Mouse (Mus musculus): Measurements from ENCODE around the gene Jam3.
"Not testable (repeated sequence)": the region's sequence is repeated elsewhere in the genome, so short reads cannot be mapped to it uniquely, and the experiment has no call there.

Gene Jam3

DNA sequence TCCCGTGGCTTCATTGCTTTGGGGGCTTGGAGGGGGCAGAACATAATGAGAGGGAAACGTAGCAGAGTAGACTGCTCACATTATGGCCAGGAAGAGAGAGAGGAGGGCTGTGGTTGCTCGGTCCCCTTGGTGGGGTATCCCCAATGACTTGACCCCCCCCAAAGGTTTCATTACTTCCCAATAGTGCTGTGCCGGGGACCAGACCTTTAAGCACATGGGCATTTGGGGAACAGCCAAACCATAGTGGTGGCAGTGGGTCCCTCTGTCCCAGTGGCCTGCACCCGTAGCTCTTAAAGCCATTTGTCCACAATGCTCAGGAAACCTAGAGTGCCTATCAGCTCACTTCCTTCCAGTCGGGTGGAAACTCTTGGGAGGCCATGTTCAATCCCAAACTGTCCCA is 17.6 kb upstream of the Jam3 start:
- DNase-seq (ENCODE audit: extremely low read depth, low read depth), result no peak

DNA sequence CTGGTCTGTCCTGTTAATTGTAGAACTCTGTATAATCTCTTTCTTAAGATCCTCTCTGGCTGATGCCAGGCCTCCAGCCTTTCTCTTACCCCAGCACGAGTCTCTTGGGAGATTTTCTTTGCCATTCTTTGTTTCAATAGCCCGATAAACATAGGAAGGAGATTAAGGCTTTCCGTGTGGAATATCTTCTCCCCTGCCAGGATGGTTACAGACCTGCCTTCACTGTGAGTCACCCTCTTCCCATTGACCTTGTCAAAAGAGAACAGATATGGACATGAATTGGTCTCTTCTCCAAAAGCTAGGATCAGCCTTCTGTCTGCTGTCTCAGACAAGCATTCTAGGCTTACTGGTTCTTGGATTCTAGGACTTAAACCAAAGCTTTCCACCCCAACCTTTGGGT is 15.5 kb upstream of the Jam3 start:
- DNase-seq (ENCODE audit: extremely low read depth, low read depth), result no peak

DNA sequence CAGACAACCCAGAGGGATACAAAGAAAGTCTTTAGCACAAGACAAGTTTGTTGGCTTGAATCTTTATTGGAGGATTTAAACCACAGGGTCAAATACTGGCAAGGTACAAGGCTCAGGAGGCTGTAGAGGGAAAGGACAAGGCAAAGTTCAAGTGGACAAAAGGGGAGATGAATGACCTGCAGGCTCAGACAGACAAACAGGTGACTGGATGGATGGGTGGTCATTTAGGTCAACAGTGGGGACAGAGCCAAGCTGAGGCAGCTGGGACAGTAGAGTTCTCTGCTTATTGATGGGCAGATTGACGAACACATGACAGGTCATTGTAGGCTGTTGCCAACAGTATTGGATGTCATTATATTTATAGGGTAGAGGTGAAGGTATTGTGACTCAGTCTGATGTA is 11.8 kb upstream of the Jam3 start:
- no peak for DNase-seq (ENCODE audit: extremely low read depth, low read depth)

- DNase-seq (ENCODE audit: extremely low read depth, low read depth), result no peak
These were observed 10.4 kb upstream of the Jam3 start for GRCm38 (mm10) chr9:27165596-27165995.

GRCm38 (mm10) chr9:27164957-27165356 is 9.7 kb upstream of the Jam3 start:
- no peak for DNase-seq (ENCODE audit: extremely low read depth, low read depth)

- not testable (repeated sequence) for DNase-seq (ENCODE audit: extremely low read depth, low read depth)
These were observed 8.4 kb upstream of the Jam3 start for GRCm38 (mm10) chr9:27163661-27164060.

GRCm38 (mm10) chr9:27153861-27154260 is 1.4 kb downstream of the Jam3 start:
- DNase-seq (ENCODE audit: extremely low read depth, low read depth), result no peak

DNA sequence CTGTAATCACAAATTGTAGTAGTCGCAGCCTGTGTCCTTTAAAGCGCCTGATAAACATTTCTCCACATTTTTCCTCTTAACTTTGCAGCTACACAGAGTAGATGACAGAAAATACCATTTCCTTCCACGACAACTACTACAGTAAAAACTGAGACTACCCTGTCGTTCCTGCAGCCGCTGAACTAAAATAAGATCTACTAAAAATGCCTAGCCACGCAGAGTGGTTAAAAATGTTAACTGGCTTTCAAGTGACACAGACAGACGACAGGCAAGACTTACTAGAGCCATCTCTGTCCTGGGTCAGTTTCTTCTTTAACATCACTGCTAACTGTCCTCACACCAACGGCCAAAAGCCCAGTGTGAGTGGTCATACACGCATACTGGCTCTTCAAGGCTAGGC is 5.4 kb downstream of the Jam3 start:
- DNase-seq (ENCODE audit: extremely low read depth, low read depth), result no peak

GRCm38 (mm10) chr9:27148631-27149471 is 6.4 kb downstream of the Jam3 start:
- DNase-seq (ENCODE audit: extremely low read depth, low read depth), result no peak

DNA sequence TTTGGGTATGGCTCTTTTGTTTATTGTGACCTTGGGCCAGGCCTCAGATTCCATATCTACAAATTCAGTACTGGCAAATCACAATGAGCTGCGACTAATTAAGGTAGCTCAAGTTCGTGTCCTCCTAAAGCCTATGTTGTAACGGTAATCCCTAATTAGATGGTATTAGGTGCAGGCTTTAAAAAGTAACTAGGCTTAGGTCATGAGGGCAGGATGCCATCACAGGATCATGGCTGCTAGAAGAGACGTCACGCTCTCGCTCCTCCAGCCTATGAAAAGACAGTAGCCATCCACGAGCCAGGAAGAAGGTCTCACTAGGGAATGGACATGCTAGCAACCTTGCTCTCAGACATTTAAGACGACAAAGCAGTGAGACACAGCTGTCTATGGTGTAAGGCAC is 7.3 kb downstream of the Jam3 start:
- DNase-seq (ENCODE audit: extremely low read depth, low read depth), result no peak

DNA sequence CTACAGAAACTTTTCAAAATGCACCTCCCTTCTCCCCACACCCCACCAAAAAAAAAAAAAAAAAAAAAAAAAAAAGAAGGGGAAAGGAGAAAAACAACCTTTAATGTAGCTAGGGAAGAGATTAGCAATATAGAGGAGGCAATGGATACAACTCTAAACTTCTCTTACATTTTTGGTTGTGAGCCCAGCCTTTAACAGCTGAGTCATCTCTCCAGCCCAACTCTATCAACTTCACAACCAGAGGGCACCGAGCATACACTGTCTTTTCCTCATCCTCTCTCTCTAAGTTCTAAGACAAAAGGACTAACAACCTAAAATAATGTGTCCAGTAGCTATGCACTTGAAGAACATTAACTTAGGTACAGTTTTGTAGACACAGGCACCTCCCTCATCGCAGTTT is 8.4 kb downstream of the Jam3 start:
- no peak for DNase-seq (ENCODE audit: extremely low read depth, low read depth)

GRCm38 (mm10) chr9:27144996-27145395 is 10.2 kb downstream of the Jam3 start:
- DNase-seq (ENCODE audit: extremely low read depth, low read depth), result no peak

DNA sequence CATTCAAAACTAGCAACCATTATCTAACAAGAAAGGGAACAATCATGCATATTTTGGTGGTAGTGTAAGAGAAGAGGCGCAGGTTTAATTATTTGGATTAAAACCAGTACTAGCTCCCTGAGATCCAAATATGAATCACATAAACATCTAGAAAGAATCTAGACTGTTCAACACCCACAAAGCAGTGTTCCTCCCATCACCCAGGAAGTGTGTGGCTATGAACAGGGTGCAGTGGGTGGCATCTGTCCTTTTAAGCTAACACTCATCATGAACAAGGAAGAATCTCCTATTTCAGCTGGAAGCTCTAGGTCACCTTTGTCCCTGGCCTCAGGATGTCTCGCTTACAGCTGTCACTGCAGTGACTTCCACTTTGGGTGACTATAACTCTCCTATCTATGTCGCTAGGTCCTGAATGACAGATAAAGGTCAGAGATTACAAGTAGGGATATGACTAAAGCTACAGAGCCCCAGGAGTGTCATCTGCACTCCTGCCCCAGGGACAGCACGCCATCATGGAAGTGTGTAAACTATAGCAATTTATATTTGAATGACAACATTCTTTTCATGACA is 10.9 kb downstream of the Jam3 start:
- DNase-seq (ENCODE audit: extremely low read depth, low read depth), result no peak

GRCm38 (mm10) chr9:27140432-27141065 is 14.7 kb downstream of the Jam3 start:
- DNase-seq (ENCODE audit: extremely low read depth, low read depth), result no peak

- DNase-seq (ENCODE audit: extremely low read depth, low read depth), result no peak
These were observed 18.6 kb downstream of the Jam3 start for GRCm38 (mm10) chr9:27136651-27137050.

DNA sequence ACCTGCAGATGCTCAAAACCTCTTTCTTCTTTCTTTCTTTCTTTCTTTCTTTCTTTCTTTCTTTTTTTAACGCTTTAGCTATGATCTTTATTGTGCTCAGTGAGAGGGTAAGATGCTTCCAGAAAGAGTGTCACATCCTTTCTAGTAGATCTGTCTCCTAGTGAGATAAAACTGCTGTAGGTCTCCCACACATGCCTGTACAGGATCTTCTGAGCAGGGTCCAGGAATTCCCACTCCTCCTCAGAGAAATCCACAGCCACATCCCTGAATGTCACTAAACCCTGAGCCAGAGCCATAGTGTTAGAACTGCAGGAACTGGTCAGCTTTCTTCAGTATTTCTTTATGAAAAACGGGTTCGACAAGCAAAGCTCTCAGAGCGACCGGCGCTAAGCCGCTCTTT is 19.8 kb downstream of the Jam3 start:
- DNase-seq (ENCODE audit: extremely low read depth, low read depth), result no peak

- no peak for DNase-seq (ENCODE audit: extremely low read depth, low read depth)
These were observed 20.8 kb downstream of the Jam3 start for GRCm38 (mm10) chr9:27134410-27134809.

- DNase-seq (ENCODE audit: extremely low read depth, low read depth), result no peak
These were observed 26.6 kb downstream of the Jam3 start for GRCm38 (mm10) chr9:27128629-27129028.

GRCm38 (mm10) chr9:27126543-27126942 is 28.7 kb downstream of the Jam3 start:
- no peak for DNase-seq (ENCODE audit: extremely low read depth, low read depth)

GRCm38 (mm10) chr9:27125450-27125849 is 29.8 kb downstream of the Jam3 start:
- no peak for DNase-seq (ENCODE audit: extremely low read depth, low read depth)

DNA sequence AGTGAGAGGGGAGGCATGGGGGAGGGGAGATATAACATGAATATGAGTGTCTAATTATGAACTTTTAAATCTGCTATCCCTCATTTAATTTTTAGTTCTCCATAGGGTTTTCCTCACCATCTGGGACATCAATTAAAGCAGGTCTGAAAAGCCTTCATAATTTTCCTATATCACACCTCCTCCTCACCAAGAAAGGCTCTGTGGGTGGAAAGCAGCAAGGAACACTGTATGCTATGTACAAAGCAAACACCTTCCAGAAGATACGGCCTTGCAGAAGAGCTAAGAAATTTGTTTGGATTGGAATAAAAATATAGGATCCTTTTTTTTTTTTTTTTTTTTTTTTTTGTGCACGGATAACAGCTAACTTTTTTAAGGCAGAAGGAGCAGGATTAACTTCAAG is 31.3 kb downstream of the Jam3 start:
- DNase-seq (ENCODE audit: extremely low read depth, low read depth), result no peak

GRCm38 (mm10) chr9:27122963-27123362 is 32.3 kb downstream of the Jam3 start:
- no peak for DNase-seq (ENCODE audit: extremely low read depth, low read depth)

DNA sequence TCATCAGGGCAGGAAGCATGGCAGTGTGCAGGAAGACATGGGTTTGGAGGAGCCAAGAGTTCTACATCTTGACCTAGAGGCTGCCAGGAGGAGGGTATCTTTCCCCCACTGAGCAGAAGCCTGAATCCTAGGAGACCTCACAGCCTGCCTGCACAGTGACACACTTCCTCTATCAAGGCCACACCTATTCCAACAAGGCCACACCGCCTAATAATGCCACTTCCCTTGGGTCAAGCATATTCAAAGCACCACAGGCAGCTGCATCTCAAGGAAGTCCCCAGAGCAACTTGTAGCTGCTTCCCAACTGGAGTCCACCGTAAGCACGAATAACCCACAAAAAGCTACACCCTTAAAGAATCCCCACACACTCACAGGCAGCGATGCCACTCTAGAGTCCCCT is 33.1 kb downstream of the Jam3 start:
- no peak for DNase-seq (ENCODE audit: extremely low read depth, low read depth)
